Mouse (Mus musculus) lung, adult 2 months (tissue): ENCODE measurements around the gene Trappc2l.

Experiments
- CTCF ChIP-seq: fragments of 200-500 bp; IDR thresholded peaks from 2 replicates; pipeline ENCODE4 v1.5.1; 2011; ENCODE audit warnings: mild to moderate bottlenecking, low read length, control low read depth; ENCODE audit not compliant: insufficient read depth
- POLR2A ChIP-seq: fragments of 200-500 bp; IDR thresholded peaks from 2 replicates; pipeline ENCODE4 v1.6.1; 2011; ENCODE audit warnings: low read depth, mild to moderate bottlenecking, control low read depth, low read length, borderline replicate concordance; ENCODE audit errors: extremely low read depth

- TF ChIP-seq POLR2A (no peak), CTCF (no peak)
These were observed 51.7 kb downstream of the Trappc2l start for GRCm38 (mm10) chr8:122663106-122663505.
